Mouse (Mus musculus): Measurements from ENCODE around the gene Plcd3. TPM values are rescaled to one million over a fixed set of nuclear protein-coding genes. Genes with fewer than 3 reads are reported as not detected.
A peak's percentile ranks its signal among the peaks of the same experiment; 100 is the strongest.

Gene Plcd3
- total and polyA plus RNA-seq, 2 experiments from 2014 or later: 16.3 to 38.9 TPM

DNA sequence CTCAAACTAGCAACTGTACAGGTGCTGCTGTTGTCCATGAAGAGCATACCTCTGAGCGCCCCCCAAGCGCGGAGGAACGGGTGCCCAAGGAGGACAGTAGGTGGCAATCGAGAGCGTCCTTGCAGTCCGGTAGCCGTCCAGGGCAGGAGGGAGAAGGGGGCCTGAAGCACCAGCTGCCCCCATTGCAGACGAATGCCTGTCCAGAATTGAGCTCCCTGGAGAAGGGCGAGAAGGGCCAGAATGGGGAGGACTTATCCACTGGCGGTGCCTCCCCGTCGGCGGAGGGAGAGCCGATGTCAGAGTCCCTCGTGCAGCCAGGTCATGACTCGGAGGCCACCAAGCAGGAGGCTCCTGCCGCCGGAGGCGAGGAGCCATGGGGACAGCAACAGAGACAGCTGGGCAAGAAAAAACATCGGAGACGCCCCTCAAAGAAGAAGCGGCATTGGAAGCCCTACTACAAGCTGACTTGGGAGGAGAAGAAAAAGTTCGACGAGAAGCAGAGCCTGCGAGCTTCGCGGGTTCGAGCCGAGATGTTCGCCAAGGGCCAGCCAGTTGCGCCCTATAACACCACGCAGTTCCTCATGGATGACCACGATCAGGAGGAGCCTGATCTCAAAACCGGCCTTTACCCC lies 15.6 kb upstream of the Plcd3 start:
- Histone ChIP-seq H3K27ac (ENCODE audit: low read depth) (peak overlapping the region; percentile 80), H3K36me3 (replicated peaks; ENCODE audit: control insufficient read depth, insufficient read depth, low read length) (no peaks in the 10 kb centered on the region), H3K9ac (replicated peaks; ENCODE audit: low read depth, low read length) (peak overlapping the region; percentile 80), H3K4me2 (ENCODE audit: low read depth, low read length) (peak overlapping the region; percentile 98), H3K9me3 (replicated peaks; ENCODE audit: control insufficient read depth, low read length) (no peaks in the 10 kb centered on the region), H3K4me1 (ENCODE audit: control insufficient read depth, insufficient read depth) (peaks cover 16% of the 10 kb centered on the region), H3K4me3 (ENCODE audit: low read depth, low read length) (peak overlapping the region; percentile 71), H3K27me3 (ENCODE audit: control insufficient read depth, insufficient read depth, low read length) (no peaks in the 10 kb centered on the region)
- DNase-seq (ENCODE audit: low spot score) (peak; percentile 76), ATAC-seq (ENCODE audit: insufficient read depth, low read depth) (peak; percentile 33)
- TF ChIP-seq CTCF (IDR thresholded peaks at IDR 0.05; ENCODE audit: low read depth) (peak; percentile 84), EP300 (IDR thresholded peaks at IDR 0.05; ENCODE audit: low read depth) (no peak)
- under 1% methylated on average over 35 of the region's 35 CpGs for WGBS

DNA sequence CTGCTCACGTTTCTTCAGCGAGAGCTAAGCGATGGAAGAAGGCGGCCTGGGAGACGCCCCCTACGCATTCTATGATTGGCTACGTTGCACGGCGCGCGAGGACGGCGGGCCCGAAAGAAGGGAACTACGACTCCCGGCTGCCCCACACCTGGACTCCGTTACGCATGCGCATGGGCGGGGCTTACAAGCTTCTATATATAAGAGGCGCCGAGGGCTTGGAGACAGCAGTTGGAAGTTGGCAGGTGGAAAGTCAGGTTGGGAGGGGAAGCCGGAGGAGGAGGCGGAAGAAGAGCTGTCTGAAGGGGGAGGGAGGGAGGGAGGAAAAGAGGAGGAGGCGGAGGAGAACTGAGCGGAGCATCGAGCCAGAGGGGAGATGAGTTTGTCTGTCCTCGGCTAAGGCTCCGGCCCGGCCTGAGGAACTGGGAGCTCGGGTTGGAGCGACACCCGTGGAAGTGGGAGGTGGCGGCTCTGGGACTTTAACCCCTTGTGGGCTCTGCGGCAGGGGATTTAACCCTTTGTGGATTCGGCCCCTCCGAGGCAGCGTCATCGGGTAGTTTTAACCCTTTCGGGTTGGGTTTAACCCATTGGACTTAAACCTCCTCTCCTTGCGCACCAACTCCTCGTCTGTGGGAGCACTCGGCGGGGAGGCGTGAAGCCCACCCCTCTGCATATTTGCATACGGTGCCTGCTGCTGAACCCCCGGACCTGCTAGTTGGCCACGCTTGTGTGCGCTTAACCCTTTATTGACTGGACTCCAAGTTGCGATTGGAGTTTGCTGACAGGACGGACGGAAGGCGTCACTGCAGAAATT lies 14.8 kb upstream of the Plcd3 start, which contains the start of gene Hexim1:
Gene Hexim1, plus strand, starts transcription at position 224 of the 811 bp plus-strand sequence.
- no peak for TF ChIP-seq EP300 (IDR thresholded peaks at IDR 0.05; ENCODE audit: low read depth)
- no peak for TF ChIP-seq CTCF (IDR thresholded peaks at IDR 0.05; ENCODE audit: low read depth)
- Histone ChIP-seq H3K27ac (ENCODE audit: low read depth) (peak within 1 kb of the TSS; percentile 86), H3K4me1 (ENCODE audit: control insufficient read depth, insufficient read depth) (peaks cover 23% of the 10 kb centered on the region), H3K9ac (replicated peaks; ENCODE audit: low read depth, low read length) (peak within 1 kb of the TSS; percentile 80), H3K36me3 (replicated peaks; ENCODE audit: control insufficient read depth, insufficient read depth, low read length) (no peaks in the 10 kb centered on the region), H3K4me2 (ENCODE audit: low read depth, low read length) (peak within 1 kb of the TSS; percentile 98), H3K4me3 (ENCODE audit: low read depth, low read length) (peak within 1 kb of the TSS; percentile 71), H3K9me3 (replicated peaks; ENCODE audit: control insufficient read depth, low read length) (no peaks in the 10 kb centered on the region), H3K27me3 (ENCODE audit: control insufficient read depth, insufficient read depth, low read length) (no peaks in the 10 kb centered on the region)
- under 1% methylated on average over 52 of the region's 53 CpGs for WGBS
- DNase-seq (ENCODE audit: low spot score): peak; percentile 100
- peak; percentile 91 for ATAC-seq (ENCODE audit: insufficient read depth, low read depth)

DNA sequence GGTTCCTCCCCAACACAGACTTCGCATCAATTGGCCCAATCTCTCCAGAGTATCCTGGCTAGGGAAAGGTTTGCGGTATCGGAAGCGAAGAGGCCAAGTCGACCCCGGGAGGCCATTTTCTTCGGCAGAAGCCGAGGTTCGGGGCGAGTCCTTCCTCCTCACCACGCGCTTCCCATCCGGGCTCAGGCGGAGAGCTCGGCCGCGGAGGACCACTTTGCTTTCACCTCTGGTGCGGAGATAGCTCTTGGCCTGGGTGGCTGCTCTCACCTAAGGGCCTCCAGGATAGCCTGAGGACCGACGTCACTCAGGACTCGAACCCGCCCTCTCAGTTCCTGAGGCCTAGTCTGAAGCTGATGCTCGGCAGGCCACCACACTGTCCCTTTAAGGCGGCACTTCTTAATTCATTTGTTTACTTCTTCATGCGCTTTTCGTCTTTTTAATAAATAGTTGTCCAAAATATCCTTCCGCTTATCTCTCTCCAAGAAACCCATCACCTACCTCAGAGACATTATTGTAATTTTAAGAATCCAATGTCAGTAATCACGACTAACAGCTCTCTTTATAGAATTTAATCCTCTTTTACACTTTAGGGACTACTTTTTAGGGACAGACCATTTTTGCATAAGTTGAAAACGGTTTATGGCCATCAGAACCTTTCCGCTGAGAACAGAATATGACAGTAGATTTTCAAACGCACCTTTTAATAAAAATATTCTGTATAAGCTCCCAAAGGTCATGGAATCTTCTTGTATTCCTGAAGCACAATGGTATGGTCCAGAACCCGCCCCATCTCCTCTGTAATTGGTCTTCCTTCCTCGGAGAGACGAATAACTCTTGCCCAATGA lies 13.9 kb upstream of the Plcd3 start:
- peak overlapping the region; percentile 86 for H3K27ac ChIP-seq (ENCODE audit: low read depth)
- H3K4me2 ChIP-seq (ENCODE audit: low read depth, low read length): peak overlapping the region; percentile 63
- no peaks in the 10 kb centered on the region for H3K36me3 ChIP-seq (replicated peaks; ENCODE audit: control insufficient read depth, insufficient read depth, low read length)
- peaks cover 25% of the 10 kb centered on the region for H3K4me1 ChIP-seq (ENCODE audit: control insufficient read depth, insufficient read depth)
- H3K4me3 ChIP-seq (ENCODE audit: low read depth, low read length): peak overlapping the region; percentile 56
- ATAC-seq (ENCODE audit: insufficient read depth, low read depth) (peak; percentile 52), DNase-seq (ENCODE audit: low spot score) (peak; percentile 88)
- H3K9ac ChIP-seq (replicated peaks; ENCODE audit: low read depth, low read length): peak overlapping the region; percentile 68
- WGBS: under 1% methylated on average over 34 of the region's 34 CpGs
- no peaks in the 10 kb centered on the region for H3K27me3 ChIP-seq (ENCODE audit: control insufficient read depth, insufficient read depth, low read length)
- TF ChIP-seq CTCF (IDR thresholded peaks at IDR 0.05; ENCODE audit: low read depth) (no peak), EP300 (IDR thresholded peaks at IDR 0.05; ENCODE audit: low read depth) (peak; percentile 81)
- no peaks in the 10 kb centered on the region for H3K9me3 ChIP-seq (replicated peaks; ENCODE audit: control insufficient read depth, low read length)

DNA sequence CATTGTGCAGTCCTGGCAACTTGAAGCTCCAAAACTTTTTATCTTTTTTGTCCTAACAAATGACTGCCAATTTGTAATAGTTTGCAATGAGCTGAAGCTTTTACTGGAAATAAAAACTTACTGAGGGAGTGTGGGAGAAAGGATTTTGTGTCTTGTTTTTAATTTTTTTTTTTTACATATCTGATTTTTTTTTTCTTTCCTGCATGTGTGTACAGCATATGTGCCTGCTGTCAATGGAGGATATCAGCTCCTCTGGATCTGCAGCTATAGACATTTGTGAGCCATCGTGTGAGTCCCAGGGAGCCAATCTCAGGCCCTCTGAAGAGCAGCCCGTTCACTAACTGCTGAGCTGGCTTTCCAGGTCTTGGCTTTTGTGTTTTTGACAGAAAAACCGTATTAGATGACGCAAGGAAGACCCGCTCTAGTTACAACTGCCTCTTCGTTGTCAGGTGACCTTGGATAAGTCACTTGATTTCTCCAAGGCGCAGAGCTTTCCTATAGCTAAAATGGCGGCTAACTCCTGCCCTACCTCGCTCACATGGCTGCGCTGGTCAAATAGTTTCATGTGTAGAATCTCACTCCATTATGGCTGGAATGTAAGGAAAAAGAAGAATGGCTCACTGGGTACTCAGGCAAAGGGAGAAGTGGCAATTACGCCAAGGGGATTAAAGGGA lies 12.9 kb upstream of the Plcd3 start:
- Histone ChIP-seq H3K27me3 (ENCODE audit: control insufficient read depth, insufficient read depth, low read length) (no peaks in the 10 kb centered on the region), H3K9ac (replicated peaks; ENCODE audit: low read depth, low read length) (0 out of 2 replicates have a peak overlapping the region, but pooled peaks have one; percentile 68), H3K27ac (ENCODE audit: low read depth) (peak overlapping the region; percentile 86), H3K4me1 (ENCODE audit: control insufficient read depth, insufficient read depth) (peaks cover 25% of the 10 kb centered on the region), H3K36me3 (replicated peaks; ENCODE audit: control insufficient read depth, insufficient read depth, low read length) (no peaks in the 10 kb centered on the region), H3K4me2 (ENCODE audit: low read depth, low read length) (peak overlapping the region; percentile 63), H3K4me3 (ENCODE audit: low read depth, low read length) (peak overlapping the region; percentile 56), H3K9me3 (replicated peaks; ENCODE audit: control insufficient read depth, low read length) (no peaks in the 10 kb centered on the region)
- ATAC-seq (ENCODE audit: insufficient read depth, low read depth) (no peak), DNase-seq (ENCODE audit: low spot score) (no peak)
- TF ChIP-seq EP300 (IDR thresholded peaks at IDR 0.05; ENCODE audit: low read depth) (no peak), CTCF (IDR thresholded peaks at IDR 0.05; ENCODE audit: low read depth) (no peak)
- WGBS: 85% methylated on average over 11 of the region's 11 CpGs

DNA sequence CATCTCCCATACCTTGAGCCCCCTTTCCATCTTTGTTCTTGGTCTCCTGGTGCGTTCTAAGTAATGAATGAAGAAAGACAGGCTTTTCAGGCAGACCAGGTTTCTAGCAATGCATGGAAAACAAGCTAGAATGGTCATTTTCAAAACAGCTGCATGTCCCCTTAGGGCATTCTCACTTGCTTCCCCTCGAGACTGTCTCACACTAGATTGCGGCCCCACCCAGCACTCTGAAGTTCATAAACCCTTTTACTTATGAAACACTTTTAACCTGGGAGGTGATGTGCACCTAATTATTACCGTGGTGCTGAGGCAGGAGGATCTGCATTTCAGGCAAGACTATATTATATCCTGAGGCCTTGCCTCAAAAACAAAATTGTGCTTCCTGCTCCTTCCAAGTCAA lies 12.3 kb upstream of the Plcd3 start:
- Histone ChIP-seq H3K4me2 (ENCODE audit: low read depth, low read length) (no peak overlapping the region), H3K4me3 (ENCODE audit: low read depth, low read length) (no peak overlapping the region), H3K9ac (replicated peaks; ENCODE audit: low read depth, low read length) (no peak overlapping the region), H3K9me3 (replicated peaks; ENCODE audit: control insufficient read depth, low read length) (no peaks in the 10 kb centered on the region), H3K4me1 (ENCODE audit: control insufficient read depth, insufficient read depth) (peaks cover 25% of the 10 kb centered on the region), H3K36me3 (replicated peaks; ENCODE audit: control insufficient read depth, insufficient read depth, low read length) (no peaks in the 10 kb centered on the region), H3K27ac (ENCODE audit: low read depth) (no peak overlapping the region), H3K27me3 (ENCODE audit: control insufficient read depth, insufficient read depth, low read length) (no peaks in the 10 kb centered on the region)
- 80% methylated on average over 4 of the region's 4 CpGs for WGBS
- no peak for DNase-seq (ENCODE audit: low spot score)
- TF ChIP-seq EP300 (IDR thresholded peaks at IDR 0.05; ENCODE audit: low read depth) (no peak), CTCF (IDR thresholded peaks at IDR 0.05; ENCODE audit: low read depth) (no peak)
- no peak for ATAC-seq (ENCODE audit: insufficient read depth, low read depth)
